Mouse (Mus musculus) forebrain, embryonic 13.5 days (tissue): ENCODE results near the gene Drd4. TPM values are rescaled to one million over a fixed set of nuclear protein-coding genes. Genes with fewer than 3 reads are reported as not detected.

Source experiments
- ATAC-seq: fragments of 200-750 bp; cut with Nextera tagmentation; 2 replicates; pipeline ENCODE4 v1.8.0; 2017
- H3K27ac ChIP-seq: fragments of 300-500 bp; sonication (generic); 2 replicates; pipeline ENCODE4 v1.5.1; 2015; ENCODE audit warnings: inconsistent platforms, mild to moderate bottlenecking, moderate library complexity
- H3K27me3 ChIP-seq: fragments of 300-500 bp; sonication (generic); 2 replicates; pipeline ENCODE4 v1.6.1; 2015; ENCODE audit warnings: mild to moderate bottlenecking, inconsistent platforms
- H3K36me3 ChIP-seq: fragments of 300-500 bp; sonication (generic); 2 replicates; pipeline ENCODE4 v1.6.1; 2015; ENCODE audit warnings: mild to moderate bottlenecking, inconsistent platforms; ENCODE audit not compliant: poor library complexity, severe bottlenecking
- H3K4me1 ChIP-seq: fragments of 300-500 bp; sonication (generic); 2 replicates; pipeline ENCODE4 v1.6.1; 2015; ENCODE audit warnings: inconsistent platforms
- H3K4me2 ChIP-seq: fragments of 300-500 bp; sonication (generic); 2 replicates; pipeline ENCODE4 v1.6.1; 2015; ENCODE audit warnings: inconsistent platforms, mild to moderate bottlenecking, moderate library complexity
- H3K4me3 ChIP-seq: fragments of 300-500 bp; sonication (generic); 2 replicates; pipeline ENCODE4 v1.5.1; 2015; ENCODE audit warnings: mild to moderate bottlenecking, inconsistent platforms
- H3K9ac ChIP-seq: fragments of 300-500 bp; sonication (generic); 2 replicates; pipeline ENCODE4 v1.6.1; 2015; ENCODE audit warnings: mild to moderate bottlenecking, inconsistent platforms
- H3K9me3 ChIP-seq: fragments of 300-500 bp; sonication (generic); replicated peaks from 2 replicates; pipeline ENCODE4 v1.6.1; 2016; ENCODE audit warnings: inconsistent platforms
- WGBS: fragments of 180-500 bp; shearing (Covaris S2); methylation state at CpG from one replicate; pipeline ENCODE4 v1.1.7; 2015; 5-methylcytosine and 5-hydroxymethylcytosine counted together
- polyA plus RNA-seq: library from polyadenylated mRNA; unstranded; fragments of >200 nt; fragmentation: Nextera tagmentation; extraction: Ambion mirVana; gene quantifications from 2 replicates; pipeline ENCODE4 v1.2.1, GENCODE M21; 2015

Drd4 gene
- polyA plus RNA-seq, 1 experiment from 2014 or later: 0.70 TPM

DNA sequence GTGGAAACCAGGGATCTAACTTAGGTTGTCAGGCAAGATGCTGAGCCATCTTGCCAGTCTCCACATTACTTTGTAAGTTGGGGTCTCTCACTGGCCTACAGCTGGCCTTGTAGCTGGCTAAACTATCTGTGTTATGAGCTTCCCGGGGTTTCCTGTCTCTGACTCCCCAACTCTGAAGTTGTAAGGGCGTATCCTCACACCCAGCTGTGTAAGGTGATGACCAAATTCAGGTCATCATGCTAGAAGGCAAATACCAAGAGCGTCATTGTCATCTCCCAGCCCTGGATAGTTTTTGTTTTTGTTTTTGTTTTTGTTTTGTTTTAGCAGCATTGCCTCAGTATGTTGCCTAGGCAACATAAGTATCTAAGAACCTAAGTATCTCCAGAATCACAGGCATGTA lies 21.2 kb upstream of the Drd4 start:
- no peaks in the 10 kb centered on the region for H3K36me3 ChIP-seq
- H3K27me3 ChIP-seq: no peaks in the 10 kb centered on the region
- WGBS: 84% methylated on average over 3 of the region's 3 CpGs
- no peaks in the 10 kb centered on the region for H3K9me3 ChIP-seq
- no peak for ATAC-seq
- H3K9ac ChIP-seq: no peak overlapping the region
- no peak overlapping the region for H3K4me2 ChIP-seq
- H3K27ac ChIP-seq: no peak overlapping the region
- no peak overlapping the region for H3K4me3 ChIP-seq
- H3K4me1 ChIP-seq: peaks cover 8% of the 10 kb centered on the region

- WGBS: 85% methylated on average over 9 of the region's 9 CpGs
- peaks cover 10% of the 10 kb centered on the region; the same call in 1 of the 2 replicates for H3K4me1 ChIP-seq
- ATAC-seq: no peak
- H3K4me3 ChIP-seq: no peak overlapping the region
- H3K36me3 ChIP-seq: no peaks in the 10 kb centered on the region
- H3K9me3 ChIP-seq: no peaks in the 10 kb centered on the region
- H3K27me3 ChIP-seq: peaks cover 24% of the 10 kb centered on the region
- no peak overlapping the region for H3K9ac ChIP-seq
- no peak overlapping the region for H3K4me2 ChIP-seq
- no peak overlapping the region for H3K27ac ChIP-seq
Measured at GRCm38 (mm10) chr7:141275356-141275755, 16.4 kb upstream of the Drd4 start.

DNA sequence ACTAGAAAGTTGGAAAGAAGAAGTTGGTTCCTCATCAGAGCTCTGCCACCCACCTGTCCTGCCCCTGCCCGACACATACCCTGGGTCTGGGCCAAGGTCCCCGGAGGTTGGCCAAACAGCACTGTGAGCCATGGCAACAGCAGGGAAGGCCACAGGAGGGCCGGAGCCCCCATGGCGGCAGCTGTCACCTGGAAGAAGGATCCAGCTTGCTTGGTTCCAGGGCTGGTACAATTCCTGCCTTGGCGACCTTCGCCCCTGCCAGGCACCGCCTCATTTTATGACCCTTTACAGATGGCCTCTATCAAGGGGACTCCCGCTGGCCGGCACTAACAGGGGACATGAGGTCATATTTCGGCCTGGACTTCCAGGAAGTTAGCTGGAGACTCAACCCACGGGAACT lies 15.3 kb upstream of the Drd4 start, which contains the start of gene Cdhr5:
Gene Cdhr5 (minus strand): TSS at position 241 of the 400 bp plus-strand sequence.
- Histone ChIP-seq H3K4me3 (no peak within 1 kb of the TSS), H3K36me3 (no peaks in the 10 kb centered on the region), H3K9me3 (no peaks in the 10 kb centered on the region), H3K27me3 (peaks cover 24% of the 10 kb centered on the region), H3K9ac (no peak within 1 kb of the TSS), H3K27ac (no peak within 1 kb of the TSS), H3K4me2 (no peak within 1 kb of the TSS), H3K4me1 (peaks cover 15% of the 10 kb centered on the region; the same call in 1 of the 2 replicates)
- no peak for ATAC-seq
- 83% methylated on average over 11 of the region's 11 CpGs for WGBS

- no peak for ATAC-seq
- no peaks in the 10 kb centered on the region for H3K9me3 ChIP-seq
- no peak overlapping the region for H3K4me3 ChIP-seq
- peak overlapping the region; percentile 92 for H3K4me2 ChIP-seq
- no peak overlapping the region for H3K27ac ChIP-seq
- H3K9ac ChIP-seq: no peak overlapping the region
- peaks cover 24% of the 10 kb centered on the region for H3K27me3 ChIP-seq
- 84% methylated on average over 11 of the region's 11 CpGs for WGBS
- peaks cover 20% of the 10 kb centered on the region; the same call in 1 of the 2 replicates for H3K4me1 ChIP-seq
- no peaks in the 10 kb centered on the region for H3K36me3 ChIP-seq
Measured at GRCm38 (mm10) chr7:141277701-141278678, 13.8 kb upstream of the Drd4 start.

DNA sequence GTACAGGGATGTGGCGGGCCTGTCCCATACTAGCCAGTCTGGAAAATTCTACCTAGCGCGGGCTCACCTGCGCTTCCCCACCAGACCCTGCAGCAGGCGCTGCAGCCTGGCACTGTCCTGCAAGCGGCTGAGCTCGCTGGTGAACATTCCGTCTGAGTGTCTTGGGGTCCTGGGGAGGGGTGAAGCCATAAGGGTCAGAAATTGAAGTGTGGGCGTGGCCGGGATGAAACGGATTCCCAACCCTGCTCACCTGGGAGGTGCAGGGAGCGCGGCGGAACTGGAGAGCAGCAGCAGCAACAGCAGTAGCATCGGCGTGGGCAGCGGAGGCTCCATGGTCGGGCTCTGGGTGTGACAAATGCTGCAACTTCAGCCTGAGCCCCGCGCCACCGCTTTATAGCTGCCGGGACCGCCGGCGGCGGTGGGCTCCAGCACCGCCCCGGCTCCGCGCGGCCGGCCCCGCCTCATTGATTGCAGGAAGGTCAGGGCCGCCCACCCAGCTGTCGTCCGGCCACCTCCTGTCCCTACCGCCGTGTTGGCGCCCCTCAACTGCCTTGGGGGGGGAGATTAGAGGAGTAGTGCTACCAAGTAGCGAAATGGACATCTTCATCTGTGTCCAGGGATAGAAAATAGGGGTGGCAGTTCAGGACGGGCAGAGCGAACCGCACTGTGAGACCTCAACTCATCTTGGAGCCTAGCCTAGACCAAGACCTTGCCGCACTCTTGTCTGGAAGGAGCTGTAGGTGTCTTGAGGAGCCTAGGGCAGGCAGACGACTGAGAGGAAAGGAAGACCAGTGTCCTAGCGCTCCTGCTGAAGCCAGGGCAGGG lies 12.8 kb upstream of the Drd4 start, which contains the start of gene Sct:
Gene Sct (minus strand): TSS at position 368 of the 825 bp plus-strand sequence.
- Histone ChIP-seq H3K4me1 (peaks cover 20% of the 10 kb centered on the region; the same call in 1 of the 2 replicates), H3K27ac (no peak within 1 kb of the TSS), H3K9me3 (no peaks in the 10 kb centered on the region), H3K4me3 (peak within 1 kb of the TSS; percentile 47), H3K9ac (peak within 1 kb of the TSS; percentile 65), H3K4me2 (peak within 1 kb of the TSS; percentile 92), H3K36me3 (no peaks in the 10 kb centered on the region), H3K27me3 (peaks cover 24% of the 10 kb centered on the region)
- ATAC-seq: peak; percentile 74
- WGBS: 2% methylated on average over 46 of the region's 46 CpGs

GRCm38 (mm10) chr7:141281442-141281841 lies 10.4 kb upstream of the Drd4 start:
- no peak overlapping the region for H3K4me2 ChIP-seq
- no peaks in the 10 kb centered on the region for H3K9me3 ChIP-seq
- peaks cover 24% of the 10 kb centered on the region for H3K27me3 ChIP-seq
- H3K27ac ChIP-seq: no peak overlapping the region
- no peak overlapping the region for H3K9ac ChIP-seq
- peaks cover 20% of the 10 kb centered on the region; the same call in 1 of the 2 replicates for H3K4me1 ChIP-seq
- H3K4me3 ChIP-seq: no peak overlapping the region
- peak; percentile 43 for ATAC-seq
- no peaks in the 10 kb centered on the region for H3K36me3 ChIP-seq
- 33% methylated on average over 6 of the region's 6 CpGs for WGBS

- WGBS: 86% methylated on average over 4 of the region's 4 CpGs
- H3K9me3 ChIP-seq: no peaks in the 10 kb centered on the region
- no peak overlapping the region for H3K4me3 ChIP-seq
- no peak overlapping the region for H3K9ac ChIP-seq
- ATAC-seq: no peak
- H3K27ac ChIP-seq: no peak overlapping the region
- H3K36me3 ChIP-seq: no peaks in the 10 kb centered on the region
- H3K4me1 ChIP-seq: peaks cover 20% of the 10 kb centered on the region; the same call in 1 of the 2 replicates
- peaks cover 19% of the 10 kb centered on the region for H3K27me3 ChIP-seq
- H3K4me2 ChIP-seq: no peak overlapping the region
Measured at GRCm38 (mm10) chr7:141282756-141283155, 9.1 kb upstream of the Drd4 start.

GRCm38 (mm10) chr7:141288042-141288441 lies 3.8 kb upstream of the Drd4 start:
- Histone ChIP-seq H3K4me1 (peaks cover 15% of the 10 kb centered on the region), H3K9ac (no peak overlapping the region), H3K27me3 (peaks cover 31% of the 10 kb centered on the region), H3K36me3 (no peaks in the 10 kb centered on the region), H3K4me2 (no peak overlapping the region), H3K9me3 (no peaks in the 10 kb centered on the region), H3K27ac (no peak overlapping the region), H3K4me3 (no peak overlapping the region)
- ATAC-seq: no peak
- 87% methylated on average over 3 of the region's 3 CpGs for WGBS

DNA sequence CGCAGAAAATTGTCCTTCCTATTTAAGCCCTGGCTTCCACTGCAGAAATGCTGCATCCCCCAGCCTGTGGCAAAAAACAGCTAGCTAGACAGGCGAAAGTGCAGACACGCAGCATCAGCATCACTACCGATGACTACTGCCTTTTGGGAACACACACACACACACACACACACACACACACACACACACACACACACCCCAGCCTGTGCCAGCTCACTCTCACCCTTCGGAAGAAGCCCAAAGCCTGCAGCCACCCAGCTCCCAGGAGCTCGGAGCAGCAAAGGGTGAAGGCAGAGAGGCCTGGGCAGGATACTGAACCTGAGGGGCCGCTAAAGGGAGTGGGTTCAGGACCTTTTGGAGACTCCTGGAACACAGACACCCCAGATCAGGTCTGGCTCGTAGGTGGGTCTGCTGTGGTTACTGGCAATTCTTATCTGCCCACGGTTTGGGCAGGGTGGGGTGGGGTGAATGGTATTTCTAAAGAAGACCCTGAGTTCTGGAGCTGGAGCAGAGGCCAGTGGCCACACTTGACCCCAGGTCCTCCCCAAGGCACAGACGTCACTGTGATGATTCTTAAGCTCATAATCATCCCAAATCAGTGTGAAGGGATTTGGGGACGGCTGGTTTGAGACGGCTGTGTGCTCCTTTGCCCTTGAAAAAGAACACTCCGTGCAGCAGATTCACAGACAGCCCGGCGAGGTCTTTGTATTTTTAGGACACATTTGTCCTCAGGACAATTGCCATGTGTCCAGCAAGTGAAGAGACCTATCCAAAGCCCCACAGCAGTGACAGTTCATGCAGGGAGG lies 980 bp downstream of the Drd4 start:
- no peak overlapping the region for H3K27ac ChIP-seq
- H3K4me3 ChIP-seq: peak overlapping the region; percentile 50
- H3K9me3 ChIP-seq: no peaks in the 10 kb centered on the region
- H3K9ac ChIP-seq: peak overlapping the region; percentile 63; the same call in 1 of the 2 replicates
- 0 out of 2 replicates have a peak, but pooled peaks have one; percentile 6 for ATAC-seq
- H3K4me1 ChIP-seq: peaks cover 28% of the 10 kb centered on the region
- H3K27me3 ChIP-seq: peaks cover 63% of the 10 kb centered on the region
- 31% methylated on average over 15 of the region's 15 CpGs for WGBS
- H3K36me3 ChIP-seq: peaks cover 13% of the 10 kb centered on the region
- peak overlapping the region; percentile 95 for H3K4me2 ChIP-seq

GRCm38 (mm10) chr7:141293852-141294471 lies 2.2 kb downstream of the Drd4 start:
- no peak overlapping the region for H3K27ac ChIP-seq
- no peaks in the 10 kb centered on the region for H3K9me3 ChIP-seq
- H3K4me1 ChIP-seq: peaks cover 28% of the 10 kb centered on the region
- H3K27me3 ChIP-seq: peaks cover 63% of the 10 kb centered on the region
- H3K4me3 ChIP-seq: peak overlapping the region; percentile 35
- WGBS: under 1% methylated on average over 48 of the region's 53 CpGs
- peak overlapping the region; percentile 54 for H3K9ac ChIP-seq
- H3K4me2 ChIP-seq: peak overlapping the region; percentile 54
- ATAC-seq: no peak
- H3K36me3 ChIP-seq: peaks cover 21% of the 10 kb centered on the region

- Histone ChIP-seq H3K27ac (no peak overlapping the region), H3K4me2 (peak overlapping the region; percentile 54), H3K4me3 (peak overlapping the region; percentile 35), H3K36me3 (peaks cover 26% of the 10 kb centered on the region), H3K4me1 (peaks cover 28% of the 10 kb centered on the region), H3K9me3 (no peaks in the 10 kb centered on the region), H3K9ac (no peak overlapping the region), H3K27me3 (peaks cover 63% of the 10 kb centered on the region)
- no peak for ATAC-seq
- 5% methylated on average over 20 of the region's 22 CpGs for WGBS
Measured at GRCm38 (mm10) chr7:141294479-141294878, 2.7 kb downstream of the Drd4 start.
